Mouse (Mus musculus) liver, postnatal 0 days (tissue): Measurements from ENCODE around the gene Skil. TPM values are rescaled to one million over a fixed set of nuclear protein-coding genes. Genes with fewer than 3 reads are reported as not detected.

Source experiments
- ATAC-seq: fragments of 200-750 bp; cut with Nextera tagmentation; 2 replicates; pipeline ENCODE4 v1.8.0; 2017; ENCODE audit warnings: mild to moderate bottlenecking, moderate library complexity
- DNase-seq: peaks from one replicate; pipeline ENCODE4 v3.0.0-alpha.2; 2016
- H3K27ac ChIP-seq: fragments of 300-500 bp; sonication (generic); 2 replicates; pipeline ENCODE4 v1.5.1; 2014; ENCODE audit warnings: antibody characterized with exemption, moderate library complexity, mild to moderate bottlenecking, low read depth
- H3K27me3 ChIP-seq: fragments of 300-500 bp; sonication (generic); 2 replicates; pipeline ENCODE4 v1.6.1; 2014; ENCODE audit warnings: low read length, control low read depth, mixed read lengths; ENCODE audit not compliant: insufficient read depth
- H3K36me3 ChIP-seq: fragments of 300-500 bp; sonication (generic); replicated peaks from 2 replicates; pipeline ENCODE4 v1.6.1; 2014; ENCODE audit warnings: mild to moderate bottlenecking, control low read depth, low read length, moderate library complexity, mixed read lengths; ENCODE audit not compliant: insufficient read depth
- H3K4me1 ChIP-seq: fragments of 300-500 bp; sonication (generic); 2 replicates; pipeline ENCODE4 v1.6.1; 2014; ENCODE audit warnings: antibody characterized with exemption, mild to moderate bottlenecking, control low read depth; ENCODE audit not compliant: insufficient read depth
- H3K4me2 ChIP-seq: fragments of 300-500 bp; sonication (generic); 2 replicates; pipeline ENCODE4 v1.6.1; 2014; ENCODE audit warnings: low read depth, mild to moderate bottlenecking, low read length, moderate library complexity, mixed read lengths
- H3K4me3 ChIP-seq: fragments of 300-500 bp; sonication (generic); 2 replicates; pipeline ENCODE4 v1.5.1; 2014; ENCODE audit warnings: low read depth, low read length
- H3K9ac ChIP-seq: fragments of 300-500 bp; sonication (generic); replicated peaks from 2 replicates; pipeline ENCODE4 v1.6.1; 2014; ENCODE audit warnings: mild to moderate bottlenecking, moderate library complexity
- H3K9me3 ChIP-seq: fragments of 300-500 bp; sonication (generic); 2 replicates; pipeline ENCODE4 v1.6.1; 2016; ENCODE audit warnings: mild to moderate bottlenecking, control low read depth, low read length, mixed read lengths
- CTCF ChIP-seq: sonication (generic); IDR thresholded peaks from 2 replicates; pipeline ENCODE4 v1.5.1; 2016; ENCODE audit warnings: antibody characterized with exemption, low read depth
- EP300 ChIP-seq: IDR thresholded peaks from 2 replicates; pipeline ENCODE4 v1.6.1; 2016; ENCODE audit warnings: antibody characterized with exemption, low read depth, mild to moderate bottlenecking
- WGBS: fragments of 180-500 bp; shearing (Covaris S2); extraction: QIAGEN DNeasy Blood & Tissue Kit; methylation state at CpG from one replicate; pipeline ENCODE4 v1.1.7; 2014; ENCODE audit not compliant: insufficient replicate concordance; 5-methylcytosine and 5-hydroxymethylcytosine counted together
- polyA plus RNA-seq: library from polyadenylated mRNA; unstranded; fragments of >200 nt; fragmentation: Nextera tagmentation; extraction: Ambion mirVana; gene quantifications from 2 replicates; pipeline ENCODE4 v1.2.1, GENCODE M21; 2015

Skil gene
- polyA plus RNA-seq, 1 experiment from 2014 or later = 8.2 TPM

- Histone ChIP-seq H3K27ac (no peak overlapping the region), H3K27me3 (no peaks in the 10 kb centered on the region), H3K4me2 (peak overlapping the region; percentile 22; the same call in 1 of the 2 replicates), H3K4me1 (peaks cover 26% of the 10 kb centered on the region), H3K4me3 (no peak overlapping the region), H3K9ac (no peak overlapping the region), H3K9me3 (no peaks in the 10 kb centered on the region), H3K36me3 (no peaks in the 10 kb centered on the region)
- TF ChIP-seq EP300 = no peak
- TF ChIP-seq CTCF = no peak
- 87% methylated on average over 13 of the region's 13 CpGs for WGBS
- DNase-seq (no peak), ATAC-seq (no peak)
Observed at GRCm38 (mm10) chr3:31097102-31097720, 2.4 kb downstream of the Skil start.

GRCm38 (mm10) chr3:31097976-31098375 is 3.1 kb downstream of the Skil start:
- Histone ChIP-seq H3K36me3 (no peaks in the 10 kb centered on the region), H3K9me3 (no peaks in the 10 kb centered on the region), H3K4me1 (peaks cover 20% of the 10 kb centered on the region), H3K4me2 (no peak overlapping the region; the same call in 1 of the 2 replicates), H3K27me3 (no peaks in the 10 kb centered on the region), H3K4me3 (no peak overlapping the region), H3K9ac (no peak overlapping the region), H3K27ac (no peak overlapping the region)
- WGBS = 81% methylated on average over 11 of the region's 11 CpGs
- TF ChIP-seq CTCF (no peak), EP300 (no peak)
- no peak for ATAC-seq
- no peak for DNase-seq

- H3K27ac ChIP-seq = no peak overlapping the region
- H3K36me3 ChIP-seq = no peaks in the 10 kb centered on the region
- DNase-seq (no peak), ATAC-seq (no peak)
- 94% methylated on average over 1 of the region's 1 CpGs for WGBS
- H3K4me3 ChIP-seq = no peak overlapping the region
- no peak overlapping the region for H3K9ac ChIP-seq
- no peaks in the 10 kb centered on the region for H3K9me3 ChIP-seq
- peak overlapping the region; percentile 50 for H3K4me2 ChIP-seq
- peaks cover 18% of the 10 kb centered on the region for H3K4me1 ChIP-seq
- no peaks in the 10 kb centered on the region for H3K27me3 ChIP-seq
- TF ChIP-seq CTCF = no peak
- no peak for TF ChIP-seq EP300
Observed at GRCm38 (mm10) chr3:31098556-31098955, 3.7 kb downstream of the Skil start.

- no peak for ATAC-seq
- no peaks in the 10 kb centered on the region for H3K9me3 ChIP-seq
- peaks cover 21% of the 10 kb centered on the region for H3K4me1 ChIP-seq
- H3K27ac ChIP-seq = no peak overlapping the region
- 72% methylated on average over 5 of the region's 5 CpGs for WGBS
- H3K9ac ChIP-seq = no peak overlapping the region
- H3K4me2 ChIP-seq = peak overlapping the region; percentile 54
- no peaks in the 10 kb centered on the region for H3K36me3 ChIP-seq
- no peaks in the 10 kb centered on the region for H3K27me3 ChIP-seq
- no peak for TF ChIP-seq CTCF
- TF ChIP-seq EP300 = no peak
- H3K4me3 ChIP-seq = 0 out of 2 replicates have a peak overlapping the region, but pooled peaks have one; percentile 18
- no peak for DNase-seq
Observed at GRCm38 (mm10) chr3:31100026-31100425, 5.2 kb downstream of the Skil start.

- no peak overlapping the region for H3K4me3 ChIP-seq
- WGBS = 87% methylated on average over 3 of the region's 3 CpGs
- ATAC-seq = no peak
- H3K27ac ChIP-seq = no peak overlapping the region
- no peaks in the 10 kb centered on the region for H3K27me3 ChIP-seq
- H3K9me3 ChIP-seq = no peaks in the 10 kb centered on the region
- TF ChIP-seq CTCF (no peak), EP300 (no peak)
- H3K4me2 ChIP-seq = no peak overlapping the region; the same call in 1 of the 2 replicates
- no peaks in the 10 kb centered on the region; the same call in 1 of the 2 replicates for H3K36me3 ChIP-seq
- H3K4me1 ChIP-seq = peaks cover 21% of the 10 kb centered on the region
- no peak overlapping the region for H3K9ac ChIP-seq
- DNase-seq = no peak
Observed at GRCm38 (mm10) chr3:31100802-31101201, 5.9 kb downstream of the Skil start.

GRCm38 (mm10) chr3:31104936-31105335 is 10.1 kb downstream of the Skil start:
- no peak for DNase-seq

More at GRCm38 (mm10) chr3:31104936-31105335, 10.1 kb downstream of the Skil start:
- no peak overlapping the region for H3K9ac ChIP-seq
- peaks cover 16% of the 10 kb centered on the region for H3K4me1 ChIP-seq
- 64% methylated on average over 6 of the region's 6 CpGs for WGBS
- H3K9me3 ChIP-seq = no peaks in the 10 kb centered on the region
- no peaks in the 10 kb centered on the region; the same call in 1 of the 2 replicates for H3K36me3 ChIP-seq
- no peaks in the 10 kb centered on the region for H3K27me3 ChIP-seq
- TF ChIP-seq EP300 = no peak
- TF ChIP-seq CTCF = no peak
- no peak overlapping the region for H3K27ac ChIP-seq
- no peak for ATAC-seq
- H3K4me2 ChIP-seq = no peak overlapping the region
- H3K4me3 ChIP-seq = no peak overlapping the region
